Mouse (Mus musculus) embryo, embryonic 10 days (tissue): ENCODE data around the gene Osbpl11.

Experiments
- DNase-seq: peaks from one replicate; pipeline ENCODE4 v3.0.0-alpha.2; 2015; ENCODE audit warnings: low spot score

Osbpl11 gene

GRCm38 (mm10) chr16:33242046-33242445, 57.2 kb downstream of the Osbpl11 start:
- no peak for DNase-seq

- peak; percentile 18 for DNase-seq
Observed at GRCm38 (mm10) chr16:33244136-33244691, 59.3 kb downstream of the Osbpl11 start.

GRCm38 (mm10) chr16:33244933-33245470, 60.1 kb downstream of the Osbpl11 start:
- no peak for DNase-seq

- no peak for DNase-seq
Observed at GRCm38 (mm10) chr16:33246526-33246925, 61.7 kb downstream of the Osbpl11 start.

GRCm38 (mm10) chr16:33247006-33247405, 62.1 kb downstream of the Osbpl11 start:
- DNase-seq: no peak

- no peak for DNase-seq
Observed at GRCm38 (mm10) chr16:33250651-33251120, 65.8 kb downstream of the Osbpl11 start.

GRCm38 (mm10) chr16:33251194-33252051, 66.6 kb downstream of the Osbpl11 start, which contains the start of gene Snx4:
Gene Snx4 (plus strand): TSS chr16:33251442.
- peak; percentile 97 for DNase-seq

- no peak for DNase-seq
Observed at GRCm38 (mm10) chr16:33255601-33256000, 70.7 kb downstream of the Osbpl11 start.

- DNase-seq: no peak
Observed at GRCm38 (mm10) chr16:33258530-33258929, 73.7 kb downstream of the Osbpl11 start.

- DNase-seq: no peak
Observed at GRCm38 (mm10) chr16:33259824-33260223, 75.0 kb downstream of the Osbpl11 start.

- no peak for DNase-seq
Observed at GRCm38 (mm10) chr16:33260825-33261224, 76.0 kb downstream of the Osbpl11 start.

GRCm38 (mm10) chr16:33261584-33262061, 76.8 kb downstream of the Osbpl11 start:
- no peak for DNase-seq

- DNase-seq: no peak
Observed at GRCm38 (mm10) chr16:33262096-33262495, 77.2 kb downstream of the Osbpl11 start.

GRCm38 (mm10) chr16:33267616-33268253, 82.9 kb downstream of the Osbpl11 start:
- no peak for DNase-seq

- DNase-seq: no peak
Observed at GRCm38 (mm10) chr16:33271824-33272223, 87.0 kb downstream of the Osbpl11 start.

GRCm38 (mm10) chr16:33283079-33283478, 98.2 kb downstream of the Osbpl11 start:
- no peak for DNase-seq

GRCm38 (mm10) chr16:33288536-33288935, 103.7 kb downstream of the Osbpl11 start:
- DNase-seq: no peak

GRCm38 (mm10) chr16:33289981-33290380, 105.1 kb downstream of the Osbpl11 start:
- no peak for DNase-seq

GRCm38 (mm10) chr16:33292241-33292640, 107.4 kb downstream of the Osbpl11 start:
- no peak for DNase-seq
